Mouse (Mus musculus): Measurements from ENCODE around the gene Tmc2. TPM values are rescaled to one million over a fixed set of nuclear protein-coding genes. Genes with fewer than 3 reads are reported as not detected.

Gene Tmc2
- polyA plus RNA-seq, 1 experiment from 2014 or later, result 0.07 TPM

- Histone ChIP-seq H3K27me3 (no peaks in the 10 kb centered on the region), H3K36me3 (replicated peaks) (peaks cover 66% of the 10 kb centered on the region), H3K4me2 (no peak overlapping the region), H3K4me3 (replicated peaks) (no peak overlapping the region), H3K9me3 (replicated peaks) (no peaks in the 10 kb centered on the region), H3K9ac (no peak overlapping the region), H3K27ac (replicated peaks) (no peak overlapping the region), H3K4me1 (replicated peaks) (peaks cover 62% of the 10 kb centered on the region)
- no peak for ATAC-seq (ENCODE audit: insufficient read depth)
- 57% methylated on average over 7 of the region's 7 CpGs for WGBS (ENCODE audit: insufficient replicate concordance)
These were observed 85.2 kb downstream of the Tmc2 start for GRCm38 (mm10) chr2:130280224-130280623.

- Histone ChIP-seq H3K4me3 (replicated peaks) (no peak overlapping the region), H3K36me3 (replicated peaks) (peaks cover 61% of the 10 kb centered on the region), H3K9me3 (replicated peaks) (no peaks in the 10 kb centered on the region), H3K27ac (replicated peaks) (no peak overlapping the region), H3K9ac (no peak overlapping the region), H3K27me3 (no peaks in the 10 kb centered on the region), H3K4me1 (replicated peaks) (peaks cover 57% of the 10 kb centered on the region), H3K4me2 (no peak overlapping the region)
- WGBS (ENCODE audit: insufficient replicate concordance), result 60% methylated on average over 4 of the region's 4 CpGs
- no peak for ATAC-seq (ENCODE audit: insufficient read depth)
These were observed 85.8 kb downstream of the Tmc2 start for GRCm38 (mm10) chr2:130280818-130281217.

DNA sequence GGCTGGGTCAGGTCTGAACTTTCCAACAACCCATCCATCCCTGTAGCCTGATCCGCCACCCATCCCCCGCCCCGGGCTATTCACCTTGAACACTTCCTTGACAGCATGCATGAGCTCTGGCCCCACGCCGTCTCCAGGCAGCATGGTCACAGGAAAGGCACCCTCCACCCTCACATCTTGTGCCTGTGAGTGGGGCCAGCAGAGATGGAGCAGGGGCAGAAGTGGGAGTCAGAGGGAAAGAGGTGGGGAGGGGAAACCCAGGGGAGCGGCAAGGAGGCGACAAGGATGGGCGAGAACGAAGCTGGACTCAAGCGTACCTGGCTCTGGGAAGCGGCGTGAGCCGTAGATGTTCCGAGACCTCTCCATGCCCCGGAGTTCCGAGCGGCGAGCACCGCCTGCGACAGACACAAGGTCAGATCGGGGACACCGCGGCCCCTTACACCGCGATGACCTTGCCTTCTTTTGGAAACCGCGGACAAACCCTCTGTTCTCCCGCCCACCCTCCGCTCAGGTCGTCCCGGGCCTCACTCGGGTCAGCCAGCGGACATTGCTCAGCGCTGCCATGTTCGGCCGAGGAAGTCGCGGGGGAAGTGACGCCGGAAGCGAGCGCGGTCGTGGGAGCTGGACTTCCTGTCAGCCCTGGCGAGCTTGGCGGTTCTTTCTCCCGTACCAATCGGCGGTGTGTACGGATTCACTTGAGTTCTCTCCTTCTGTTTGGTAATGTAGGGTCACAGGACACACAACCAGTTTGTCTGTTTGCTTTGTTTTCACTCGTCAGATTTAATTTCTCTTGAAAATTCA lies 89.1 kb downstream of the Tmc2 start, which contains the start of gene Idh3b:
Gene Idh3b, minus strand, starts transcription at position 694 of the 801 bp plus-strand sequence.
- Histone ChIP-seq H3K27ac (replicated peaks) (peak within 1 kb of the TSS; percentile 77), H3K36me3 (replicated peaks) (peaks cover 31% of the 10 kb centered on the region), H3K4me2 (peak within 1 kb of the TSS; percentile 82), H3K4me1 (replicated peaks) (peaks cover 42% of the 10 kb centered on the region), H3K27me3 (peaks cover under 1% of the 10 kb centered on the region; the same call in 1 of the 2 replicates), H3K9ac (peak within 1 kb of the TSS; percentile 81), H3K9me3 (replicated peaks) (no peaks in the 10 kb centered on the region), H3K4me3 (replicated peaks) (peak within 1 kb of the TSS; percentile 88)
- WGBS (ENCODE audit: insufficient replicate concordance), result under 1% methylated on average over 51 of the region's 51 CpGs
- ATAC-seq (ENCODE audit: insufficient read depth), result peak; percentile 84

DNA sequence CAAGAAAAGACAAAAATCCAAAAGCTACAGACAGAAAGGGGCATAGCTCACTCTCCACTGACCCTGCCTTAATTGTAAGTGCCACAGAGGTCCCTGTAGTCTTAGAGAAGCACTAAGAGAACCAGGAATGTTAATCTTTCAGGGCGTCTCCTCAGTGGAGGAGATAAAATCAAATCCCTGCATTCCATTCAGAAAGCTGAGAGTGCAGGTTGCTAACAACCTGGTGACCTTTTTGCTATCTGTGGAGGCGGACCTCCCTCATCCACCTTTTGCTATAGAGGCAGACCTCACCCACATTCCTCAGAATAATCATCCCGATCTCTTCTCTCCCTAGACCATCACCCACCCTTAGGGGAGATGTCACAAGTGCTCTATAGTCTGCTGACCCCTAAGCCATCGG lies 94.1 kb downstream of the Tmc2 start:
- Histone ChIP-seq H3K27me3 (peaks cover 44% of the 10 kb centered on the region), H3K4me1 (replicated peaks) (peaks cover 7% of the 10 kb centered on the region; the same call in 1 of the 2 replicates), H3K27ac (replicated peaks) (no peak overlapping the region), H3K9ac (no peak overlapping the region), H3K36me3 (replicated peaks) (no peaks in the 10 kb centered on the region), H3K4me2 (no peak overlapping the region), H3K4me3 (replicated peaks) (no peak overlapping the region), H3K9me3 (replicated peaks) (no peaks in the 10 kb centered on the region)
- ATAC-seq (ENCODE audit: insufficient read depth), result no peak
- WGBS (ENCODE audit: insufficient replicate concordance), result 55% methylated on average over 4 of the region's 4 CpGs

DNA sequence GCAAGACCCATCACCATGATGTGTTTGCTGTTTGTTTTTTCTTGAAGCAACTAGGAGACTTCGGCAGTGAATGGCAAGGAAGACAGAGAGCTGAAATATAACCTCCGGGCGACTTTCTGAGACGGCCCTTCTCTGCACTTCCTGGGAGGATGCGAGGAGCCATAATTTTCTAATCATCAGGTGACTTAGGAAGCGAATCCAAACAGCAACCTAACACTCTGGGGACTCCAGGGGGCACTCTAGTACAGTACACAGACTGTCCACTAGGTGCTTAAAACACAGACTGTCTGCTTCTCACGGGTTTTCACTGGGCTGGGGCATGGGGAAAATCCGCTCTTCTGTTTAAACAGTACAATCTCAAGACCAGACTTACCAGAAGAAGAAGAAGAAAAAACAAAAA lies 96.4 kb downstream of the Tmc2 start:
- H3K27ac ChIP-seq (replicated peaks), result no peak overlapping the region
- no peak for ATAC-seq (ENCODE audit: insufficient read depth)
- peaks cover 67% of the 10 kb centered on the region for H3K27me3 ChIP-seq

GRCm38 (mm10) chr2:130293009-130293408 lies 98.0 kb downstream of the Tmc2 start:
- no peak overlapping the region for H3K4me2 ChIP-seq
- no peak overlapping the region for H3K27ac ChIP-seq (replicated peaks)
- H3K4me3 ChIP-seq (replicated peaks), result no peak overlapping the region
- H3K36me3 ChIP-seq (replicated peaks), result no peaks in the 10 kb centered on the region
- 18% methylated on average over 3 of the region's 3 CpGs for WGBS (ENCODE audit: insufficient replicate concordance)
- peaks cover 83% of the 10 kb centered on the region for H3K27me3 ChIP-seq
- no peak for ATAC-seq (ENCODE audit: insufficient read depth)
- no peaks in the 10 kb centered on the region for H3K9me3 ChIP-seq (replicated peaks)
- peaks cover 14% of the 10 kb centered on the region for H3K4me1 ChIP-seq (replicated peaks)
- H3K9ac ChIP-seq, result no peak overlapping the region

More for the DNA sequence above, 96.4 kb downstream of the Tmc2 start:
- H3K36me3 ChIP-seq (replicated peaks), result no peaks in the 10 kb centered on the region
- H3K4me2 ChIP-seq, result no peak overlapping the region
- no peaks in the 10 kb centered on the region for H3K9me3 ChIP-seq (replicated peaks)
- H3K4me1 ChIP-seq (replicated peaks), result peaks cover 14% of the 10 kb centered on the region
- WGBS (ENCODE audit: insufficient replicate concordance), result 8% methylated on average over 8 of the region's 8 CpGs
- no peak overlapping the region for H3K9ac ChIP-seq
- H3K4me3 ChIP-seq (replicated peaks), result no peak overlapping the region

DNA sequence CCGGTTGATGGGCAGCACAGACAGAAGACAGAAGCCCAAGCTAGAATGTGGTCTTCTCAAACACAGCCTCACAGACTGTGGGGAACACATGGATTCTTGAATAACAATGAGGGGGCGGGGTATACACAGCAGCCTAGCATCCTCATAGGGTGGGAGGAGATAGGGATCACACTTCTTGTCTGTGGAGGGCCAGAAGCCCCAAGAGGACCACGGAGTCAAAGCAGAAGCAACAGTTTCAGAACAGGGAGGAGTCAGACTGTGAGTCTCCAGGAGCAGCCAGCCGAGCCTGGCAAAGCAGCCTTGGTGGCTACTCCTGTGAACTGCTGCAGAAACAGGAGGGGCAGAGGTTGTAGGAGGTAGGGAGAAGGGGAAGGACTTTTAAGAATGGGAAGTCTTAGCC lies 98.5 kb downstream of the Tmc2 start:
- Histone ChIP-seq H3K9ac (no peak overlapping the region), H3K27ac (replicated peaks) (no peak overlapping the region), H3K4me2 (no peak overlapping the region), H3K4me3 (replicated peaks) (no peak overlapping the region), H3K36me3 (replicated peaks) (no peaks in the 10 kb centered on the region), H3K27me3 (peaks cover 88% of the 10 kb centered on the region), H3K4me1 (replicated peaks) (peaks cover 14% of the 10 kb centered on the region), H3K9me3 (replicated peaks) (no peaks in the 10 kb centered on the region)
- 2% methylated on average over 4 of the region's 4 CpGs for WGBS (ENCODE audit: insufficient replicate concordance)
- no peak for ATAC-seq (ENCODE audit: insufficient read depth)

DNA sequence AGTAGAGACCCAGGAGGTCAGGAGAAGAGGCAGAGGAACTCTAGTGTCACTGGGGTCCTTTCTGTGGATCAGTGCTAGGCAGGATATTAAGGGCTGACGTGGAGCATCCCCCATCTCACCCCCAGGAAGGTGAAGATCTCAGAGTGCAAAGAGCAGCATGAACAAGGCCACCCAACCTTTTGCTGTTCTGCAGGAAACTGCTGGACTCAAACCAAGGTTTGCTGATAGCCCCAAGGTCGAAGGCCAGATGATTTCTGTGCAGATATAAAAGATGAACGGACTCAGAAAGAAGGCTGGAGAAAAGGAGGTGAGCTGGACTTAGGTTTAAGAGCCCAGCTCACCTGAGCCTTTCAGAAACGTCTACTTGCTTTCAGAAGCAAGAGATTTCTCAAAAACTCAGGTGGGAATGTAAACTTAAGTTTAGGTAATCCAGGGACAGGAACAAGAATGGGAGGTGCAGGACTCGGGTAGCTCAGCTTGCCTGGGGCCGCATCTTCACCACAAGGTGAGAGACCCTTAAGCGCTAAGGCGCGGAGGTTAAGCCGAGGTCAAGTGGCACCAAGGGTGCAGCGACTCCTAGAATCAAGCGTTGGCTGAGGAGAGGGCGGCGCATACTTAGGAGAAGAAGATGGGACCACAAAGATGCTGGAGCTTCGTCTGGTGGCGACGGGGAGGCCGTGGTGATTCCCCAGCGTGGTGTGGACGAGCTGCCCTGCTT lies 99.4 kb downstream of the Tmc2 start:
- peak overlapping the region; percentile 53 for H3K4me3 ChIP-seq (replicated peaks)
- no peak for ATAC-seq (ENCODE audit: insufficient read depth)
- peaks cover 14% of the 10 kb centered on the region for H3K4me1 ChIP-seq (replicated peaks)
- no peaks in the 10 kb centered on the region for H3K9me3 ChIP-seq (replicated peaks)
- no peak overlapping the region for H3K27ac ChIP-seq (replicated peaks)
- whole genome bisulfite sequencing (ENCODE audit: insufficient replicate concordance), result 7% methylated on average over 20 of the region's 20 CpGs
- H3K9ac ChIP-seq, result no peak overlapping the region
- peak overlapping the region; percentile 69 for H3K4me2 ChIP-seq
- no peaks in the 10 kb centered on the region for H3K36me3 ChIP-seq (replicated peaks)
- H3K27me3 ChIP-seq, result peaks cover 93% of the 10 kb centered on the region

DNA sequence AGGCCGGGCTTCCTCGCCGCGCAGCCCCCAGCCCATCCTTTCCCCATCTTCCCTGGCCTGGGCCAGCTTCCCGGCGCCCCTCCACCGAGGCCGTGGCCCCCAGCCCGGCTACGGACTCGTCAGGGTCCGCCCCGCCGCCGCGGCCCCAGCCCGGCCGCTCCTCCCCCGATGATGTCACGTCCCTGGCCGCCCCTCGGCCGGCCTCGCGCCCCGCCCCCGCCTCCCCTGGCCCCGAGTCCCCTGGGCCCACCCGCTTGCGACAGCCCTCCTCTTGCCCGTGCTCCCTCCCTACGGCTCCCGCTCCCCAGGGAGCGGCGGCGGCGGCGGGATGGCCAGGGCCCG lies 99.9 kb downstream of the Tmc2 start, which contains the start of gene Ebf4:
Gene Ebf4, plus strand, starts transcription at position 234 of the 342 bp plus-strand sequence.
- Histone ChIP-seq H3K4me1 (replicated peaks) (peaks cover 14% of the 10 kb centered on the region), H3K27me3 (peaks cover 98% of the 10 kb centered on the region), H3K36me3 (replicated peaks) (no peaks in the 10 kb centered on the region), H3K4me3 (replicated peaks) (peak within 1 kb of the TSS; percentile 53), H3K4me2 (peak within 1 kb of the TSS; percentile 69), H3K9ac (no peak within 1 kb of the TSS), H3K9me3 (replicated peaks) (no peaks in the 10 kb centered on the region), H3K27ac (replicated peaks) (no peak within 1 kb of the TSS)
- no peak for ATAC-seq (ENCODE audit: insufficient read depth)
- under 1% methylated on average over 32 of the region's 39 CpGs for WGBS (ENCODE audit: insufficient replicate concordance)

DNA sequence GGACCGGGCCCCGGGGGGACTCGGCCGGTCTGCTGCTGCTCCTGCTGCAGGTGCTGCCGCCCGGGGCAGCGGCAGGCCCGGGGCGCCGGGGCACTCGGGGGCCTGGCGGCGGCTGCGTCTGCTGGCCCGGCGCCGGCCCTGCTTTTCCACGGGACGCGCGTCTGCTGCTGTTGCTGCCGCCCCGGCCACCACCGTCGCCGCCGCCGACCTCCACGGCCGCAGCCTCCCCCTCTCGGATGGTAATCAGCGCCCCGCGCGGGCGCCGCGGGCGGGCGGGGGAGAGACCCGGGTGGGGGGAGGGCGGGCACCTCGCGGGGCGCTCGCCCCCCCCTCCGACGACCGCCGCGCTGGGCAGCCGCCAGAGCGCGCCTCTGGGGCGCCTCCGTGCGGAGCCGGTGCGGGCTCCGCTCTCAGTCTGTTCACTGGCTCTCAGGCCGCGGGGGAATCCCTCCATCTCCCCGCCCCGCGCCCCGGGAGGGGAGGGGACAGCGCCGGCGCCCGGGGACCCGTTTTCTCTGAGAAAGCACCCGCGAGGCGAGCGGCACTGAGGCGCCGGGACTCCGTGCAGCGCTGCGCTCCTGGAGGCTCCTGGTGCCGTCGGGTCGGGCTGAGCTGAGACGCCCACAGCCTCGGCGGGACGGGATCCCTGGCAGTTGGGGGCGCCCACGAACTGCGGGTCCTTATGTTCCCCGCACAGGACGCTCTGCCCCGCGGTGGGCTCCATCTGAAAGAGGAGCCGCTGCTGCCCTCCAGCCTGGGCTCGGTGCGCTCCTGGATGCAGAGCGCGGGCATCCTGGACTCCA lies 100.5 kb downstream of the Tmc2 start:
- Histone ChIP-seq H3K27me3 (peaks cover 100% of the 10 kb centered on the region), H3K4me1 (replicated peaks) (peaks cover 14% of the 10 kb centered on the region), H3K36me3 (replicated peaks) (no peaks in the 10 kb centered on the region), H3K4me2 (peak overlapping the region; percentile 69), H3K27ac (replicated peaks) (no peak overlapping the region), H3K9ac (no peak overlapping the region), H3K9me3 (replicated peaks) (no peaks in the 10 kb centered on the region), H3K4me3 (replicated peaks) (peak overlapping the region; percentile 53)
- peak; percentile 17; the same call in 1 of the 2 replicates for ATAC-seq (ENCODE audit: insufficient read depth)
- under 1% methylated on average over 66 of the region's 99 CpGs for WGBS (ENCODE audit: insufficient replicate concordance)

Data from liver, embryonic 15.5 days (tissue).